Mouse (Mus musculus) olfactory bulb, adult 2 months (tissue): ENCODE results near the gene Fam133b.

Source experiments
- CTCF ChIP-seq: fragments of 200-500 bp; IDR thresholded peaks from 2 replicates; pipeline ENCODE4 v1.5.1; 2012; ENCODE audit warnings: low read depth, mild to moderate bottlenecking, low read length, moderate library complexity; ENCODE audit not compliant: insufficient read depth
- POLR2A ChIP-seq: fragments of 200-500 bp; IDR thresholded peaks from 2 replicates; pipeline ENCODE4 v1.6.1; 2012; ENCODE audit warnings: mild to moderate bottlenecking, low read depth, low read length, moderate library complexity; ENCODE audit not compliant: insufficient read depth

GRCm38 (mm10) chr5:3501564-3502001, 42.0 kb upstream of the Fam133b start:
- TF ChIP-seq POLR2A (no peak), CTCF (no peak)
